Mouse (Mus musculus) left cerebral cortex, postnatal 14 days (tissue): ENCODE results near the gene Cenpu. TPM values are rescaled to one million over a fixed set of nuclear protein-coding genes. Genes with fewer than 3 reads are reported as not detected.

Experiments
- DNase-seq, 2 experiments: peaks; one replicate each; pipeline ENCODE4 v3.0.0; 2021 to 2022; ENCODE audit warnings: low spot score in 2 of 2, mixed read lengths in 1 of 2
- intact Hi-C: fragments of 180-260 bp; cut with DNase I; formaldehyde crosslinking; loops from one replicate; pipeline ENCODE4 v1.15.1; 2025
- total RNA-seq, 2 experiments: library from RNA; stranded (reverse); gene quantifications; 2 replicates each; pipeline ENCODE4 v1.2.3; 2021

Gene Cenpu
- total RNA-seq, 2 experiments from 2014 or later: 1.6 to 4.1 TPM

GRCm38 (mm10) chr8:46625166-46625565 is 73.3 kb downstream of the Cenpu start:
- intact Hi-C loops: no loop called here

GRCm38 (mm10) chr8:46626642-46627041 is 74.8 kb downstream of the Cenpu start:
- intact Hi-C loops: no loop called here
- no peak for DNase-seq

More at GRCm38 (mm10) chr8:46625166-46625565, 73.3 kb downstream of the Cenpu start:
- no peak for DNase-seq

- intact Hi-C loops: no loop called here
- DNase-seq: no peak
These were observed 76.1 kb downstream of the Cenpu start for GRCm38 (mm10) chr8:46627881-46628280.

GRCm38 (mm10) chr8:46628645-46629044 is 76.8 kb downstream of the Cenpu start:
- intact Hi-C loops: no loop called here
- DNase-seq: no peak

Other genes with a start within 250 kb of the Cenpu start
- gene Acsl1, start 81.0 kb upstream of the Cenpu start, total RNA-seq: 10 to 100 TPM; 45.0 to 47.3 TPM
- 1 to 10 TPM; 3.2 to 3.8 TPM for gene Primpol, start 65.2 kb downstream of the Cenpu start, total RNA-seq
- gene Casp3, start 65.3 kb downstream of the Cenpu start, total RNA-seq: 10 to 100 TPM; 28.7 to 29.7 TPM
- gene Irf2, start 187.7 kb downstream of the Cenpu start, total RNA-seq: 10 to 100 TPM; 40.6 to 44.3 TPM